Mouse (Mus musculus) CH12.LX (cell line): ENCODE data around the gene Slc38a5. TPM values are rescaled to one million over a fixed set of nuclear protein-coding genes. Genes with fewer than 3 reads are reported as not detected.
A peak's percentile ranks its signal among the peaks of the same experiment; 100 is the strongest.

Experiments
- DNase-seq: peaks from one replicate; pipeline ENCODE4 v3.0.0-alpha.2; 2013; ENCODE audit errors: extremely low read depth
- H3K27ac ChIP-seq: 2 replicates; pipeline ENCODE4 v1.5.1; 2012; ENCODE audit warnings: low read depth, mild to moderate bottlenecking, control low read depth, moderate library complexity; ENCODE audit not compliant: insufficient read depth
- H3K27me3 ChIP-seq: replicated peaks from 2 replicates; pipeline ENCODE3; 2012; ENCODE audit warnings: inconsistent platforms
- H3K36me3 ChIP-seq, 2 experiments: replicated peaks in 1 of 2; 2 replicates each; pipeline versions ENCODE3 to v1.6.1; 2012; ENCODE audit warnings: inconsistent platforms in 1 of 2, low read length in 1 of 2, mild to moderate bottlenecking in 1 of 2, mixed read lengths in 1 of 2, moderate library complexity in 1 of 2; ENCODE audit not compliant: control insufficient read depth in 1 of 2, insufficient read depth in 1 of 2
- H3K4me1 ChIP-seq, 2 experiments: 2 replicates each; pipeline ENCODE4 v1.6.1; 2012; ENCODE audit warnings: inconsistent platforms in 1 of 2, moderate library complexity in 1 of 2; ENCODE audit not compliant: insufficient read depth in 2 of 2, control insufficient read depth in 1 of 2
- H3K4me2 ChIP-seq: 2 replicates; pipeline ENCODE4 v1.6.1; 2012; ENCODE audit warnings: low read depth, mild to moderate bottlenecking, control low read depth; ENCODE audit not compliant: poor library complexity, insufficient read depth, severe bottlenecking
- H3K4me3 ChIP-seq, 3 experiments: fragments of 150-350 bp in 1 of 3; sonication (generic) in 1 of 3; replicated peaks in 1 of 3; 2 replicates each; pipeline versions ENCODE3 to v1.5.1; 2011 to 2012; ENCODE audit warnings: low read depth in 2 of 3, low read length in 2 of 3, mild to moderate bottlenecking in 2 of 3, moderate library complexity in 2 of 3, control low read depth in 1 of 3, improper control_type of control experiment in 1 of 3, inconsistent platforms in 1 of 3, mixed read lengths in 1 of 3; ENCODE audit not compliant: poor library complexity in 1 of 3
- H3K79me2 ChIP-seq: replicated peaks from 2 replicates; pipeline ENCODE4 v1.6.1; 2012; ENCODE audit warnings: mild to moderate bottlenecking, moderate library complexity; ENCODE audit not compliant: control insufficient read depth, poor library complexity, insufficient read depth, severe bottlenecking; ENCODE audit errors: extremely low read depth
- H3K9ac ChIP-seq: 2 replicates; pipeline ENCODE4 v1.6.1; 2012; ENCODE audit warnings: low read depth, mild to moderate bottlenecking, control low read depth, moderate library complexity; ENCODE audit not compliant: insufficient read depth
- H3K9me3 ChIP-seq: replicated peaks from 2 replicates; pipeline ENCODE3; 2012; ENCODE audit warnings: low read length, inconsistent platforms, mixed read lengths
- BHLHE40 ChIP-seq: IDR thresholded peaks from 2 replicates; pipeline ENCODE4 v1.6.1; 2011; ENCODE audit warnings: mild to moderate bottlenecking, low read depth, low read length, improper control_type of control experiment
- CHD1 ChIP-seq: IDR thresholded peaks from 2 replicates; pipeline ENCODE4 v1.6.1; 2012; ENCODE audit warnings: low read depth, low read length, improper control_type of control experiment, inconsistent platforms
- CHD2 ChIP-seq: IDR thresholded peaks from 2 replicates; pipeline ENCODE4 v1.6.1; 2011; ENCODE audit warnings: low read length, improper control_type of control experiment
- CTCF ChIP-seq, 2 experiments: IDR thresholded peaks in 1 of 2; conservative IDR thresholded peaks in 1 of 2; 2 replicates each; pipeline ENCODE4 v1.5.1; 2011 to 2012; ENCODE audit warnings: low read depth in 2 of 2, low read length in 2 of 2, improper control_type of control experiment in 1 of 2, inconsistent platforms in 1 of 2, mild to moderate bottlenecking in 1 of 2, moderate library complexity in 1 of 2
- E2F4 ChIP-seq: IDR thresholded peaks from 2 replicates; pipeline ENCODE4 v1.6.1; 2011; ENCODE audit warnings: low read depth, low read length, improper control_type of control experiment; ENCODE audit not compliant: insufficient replicate concordance
- ELF1 ChIP-seq: IDR thresholded peaks from 2 replicates; pipeline ENCODE4 v1.6.1; 2014; ENCODE audit warnings: low read depth, mild to moderate bottlenecking, inconsistent platforms, low read length, improper control_type of control experiment
- EP300 ChIP-seq: IDR thresholded peaks from 2 replicates; pipeline ENCODE4 v1.6.1; 2011; ENCODE audit warnings: low read length, improper control_type of control experiment
- ETS1 ChIP-seq: conservative IDR thresholded peaks from 2 replicates; pipeline ENCODE4 v1.6.1; 2012; ENCODE audit warnings: low read depth, mild to moderate bottlenecking, inconsistent platforms, low read length, improper control_type of control experiment, moderate library complexity
- GABPA ChIP-seq: IDR thresholded peaks from 2 replicates; pipeline ENCODE4 v1.6.1; 2012; ENCODE audit warnings: low read depth, low read length, improper control_type of control experiment, inconsistent platforms; ENCODE audit not compliant: insufficient replicate concordance
- HCFC1 ChIP-seq: IDR thresholded peaks from 2 replicates; pipeline ENCODE4 v1.6.1; 2012; ENCODE audit warnings: low read depth, mild to moderate bottlenecking, inconsistent platforms, low read length, improper control_type of control experiment
- IRF4 ChIP-seq: IDR thresholded peaks from 2 replicates; pipeline ENCODE4 v1.6.1; 2014; ENCODE audit warnings: low read depth, mild to moderate bottlenecking, inconsistent platforms, low read length, improper control_type of control experiment
- JUN ChIP-seq: IDR thresholded peaks from 2 replicates; pipeline ENCODE4 v1.6.1; 2011; ENCODE audit warnings: low read depth, mild to moderate bottlenecking, low read length, improper control_type of control experiment, moderate library complexity; ENCODE audit not compliant: insufficient read depth
- JUND ChIP-seq: conservative IDR thresholded peaks from 2 replicates; pipeline ENCODE4 v1.6.1; 2011; ENCODE audit warnings: low read depth, low read length, improper control_type of control experiment
- KAT2A ChIP-seq: IDR thresholded peaks from 2 replicates; pipeline ENCODE4 v1.6.1; 2012; ENCODE audit warnings: low read length, improper control_type of control experiment, inconsistent platforms; ENCODE audit not compliant: insufficient replicate concordance
- MAFK ChIP-seq: IDR thresholded peaks from 2 replicates; pipeline ENCODE4 v1.6.1; 2011; ENCODE audit warnings: low read length, improper control_type of control experiment; ENCODE audit not compliant: insufficient replicate concordance
- MAX ChIP-seq: IDR thresholded peaks from 2 replicates; pipeline ENCODE4 v1.6.1; 2011; ENCODE audit warnings: low read length, improper control_type of control experiment
- MAZ ChIP-seq: IDR thresholded peaks from 2 replicates; pipeline ENCODE4 v1.6.1; 2012; ENCODE audit warnings: low read depth, mild to moderate bottlenecking, inconsistent platforms, low read length, improper control_type of control experiment, moderate library complexity
- MEF2A ChIP-seq: IDR thresholded peaks from 2 replicates; pipeline ENCODE4 v1.6.1; 2014; ENCODE audit warnings: low read depth, mild to moderate bottlenecking, inconsistent platforms, low read length, improper control_type of control experiment, borderline replicate concordance
- MXI1 ChIP-seq: IDR thresholded peaks from 2 replicates; pipeline ENCODE4 v1.6.1; 2011; ENCODE audit warnings: mild to moderate bottlenecking, low read depth, low read length, improper control_type of control experiment
- MYC ChIP-seq: IDR thresholded peaks from 2 replicates; pipeline ENCODE4 v1.6.1; 2011; ENCODE audit warnings: low read depth, mild to moderate bottlenecking, improper control_type of control experiment, low read length
- NELFE ChIP-seq: IDR thresholded peaks from 2 replicates; pipeline ENCODE4 v1.6.1; 2011; ENCODE audit warnings: low read depth, low read length, improper control_type of control experiment
- NRF1 ChIP-seq: IDR thresholded peaks from 2 replicates; pipeline ENCODE4 v1.6.1; 2014; ENCODE audit warnings: low read depth, mild to moderate bottlenecking, inconsistent platforms, low read length, improper control_type of control experiment, moderate library complexity
- PAX5 ChIP-seq: IDR thresholded peaks from 2 replicates; pipeline ENCODE4 v1.6.1; 2012; ENCODE audit warnings: low read length, inconsistent platforms, mixed read lengths
- POLR2A ChIP-seq: IDR thresholded peaks from 2 replicates; pipeline ENCODE4 v1.6.1; 2011; ENCODE audit warnings: low read depth, mild to moderate bottlenecking, improper control_type of control experiment, low read length
- POLR2AphosphoS2 ChIP-seq: IDR thresholded peaks from 2 replicates; pipeline ENCODE4 v1.6.1; 2011; ENCODE audit warnings: low read depth, low read length, improper control_type of control experiment
- RCOR1 ChIP-seq: conservative IDR thresholded peaks from 2 replicates; pipeline ENCODE4 v1.6.1; 2012; ENCODE audit warnings: low read depth, mild to moderate bottlenecking, inconsistent platforms, low read length, improper control_type of control experiment
- SIN3A ChIP-seq: IDR thresholded peaks from 2 replicates; pipeline ENCODE4 v1.6.1; 2012; ENCODE audit warnings: low read length, improper control_type of control experiment, inconsistent platforms
- SMC3 ChIP-seq: IDR thresholded peaks from 2 replicates; pipeline ENCODE4 v1.6.1; 2011; ENCODE audit warnings: low read depth, low read length, improper control_type of control experiment
- TBP ChIP-seq: conservative IDR thresholded peaks from 2 replicates; pipeline ENCODE4 v1.6.1; 2011; ENCODE audit warnings: low read depth, low read length, improper control_type of control experiment
- TCF12 ChIP-seq: IDR thresholded peaks from 2 replicates; pipeline ENCODE4 v1.6.1; 2014; ENCODE audit warnings: low read depth, mild to moderate bottlenecking, inconsistent platforms, low read length, improper control_type of control experiment
- UBTF ChIP-seq: IDR thresholded peaks from 2 replicates; pipeline ENCODE4 v1.6.1; 2012; ENCODE audit warnings: low read depth, mild to moderate bottlenecking, inconsistent platforms, low read length, improper control_type of control experiment, moderate library complexity
- USF1 ChIP-seq: IDR thresholded peaks from 2 replicates; pipeline ENCODE4 v1.6.1; 2014; ENCODE audit warnings: low read depth, mild to moderate bottlenecking, inconsistent platforms, low read length, improper control_type of control experiment
- USF2 ChIP-seq: conservative IDR thresholded peaks from 2 replicates; pipeline ENCODE4 v1.6.1; 2011; ENCODE audit warnings: low read depth, low read length, improper control_type of control experiment
- ZC3H11A ChIP-seq: IDR thresholded peaks from 2 replicates; pipeline ENCODE4 v1.6.1; 2012; ENCODE audit warnings: low read depth, mild to moderate bottlenecking, inconsistent platforms, low read length, improper control_type of control experiment
- ZKSCAN1 ChIP-seq: IDR thresholded peaks from 2 replicates; pipeline ENCODE4 v1.6.1; 2012; ENCODE audit warnings: low read depth, inconsistent platforms, low read length, improper control_type of control experiment, borderline replicate concordance
- ZMIZ1 ChIP-seq: IDR thresholded peaks from 2 replicates; pipeline ENCODE4 v1.6.1; 2012; ENCODE audit warnings: low read depth, mild to moderate bottlenecking, inconsistent platforms, low read length, improper control_type of control experiment
- ZNF384 ChIP-seq: IDR thresholded peaks from 2 replicates; pipeline ENCODE4 v1.6.1; 2012; ENCODE audit warnings: low read depth, low read length, improper control_type of control experiment, inconsistent platforms
- dilution Hi-C: fragments of 300-500 bp; cut with MboI; formaldehyde crosslinking; loops from 2 replicates; pipeline ENCODE4 v1.14.3; 2020; ENCODE audit warnings: low sequenced_read_pairs; ENCODE audit not compliant: extremely low pct_unique_long_range_greater_than_20kb, extremely low pct_ligation_motif_present
- in situ Hi-C: fragments of 300-500 bp; cut with MboI; formaldehyde crosslinking; loops from 3 replicates; pipeline ENCODE4 v1.14.3; 2019; ENCODE audit warnings: low sequenced_read_pairs, low pct_ligation_motif_present, low pct_unique_long_range_greater_than_20kb, mixed read lengths
- polyA plus RNA-seq: library from polyadenylated mRNA; unstranded; fragments of >175 nt; gene quantifications from 2 replicates; pipeline ENCODE4 v1.2.1, GENCODE M21; 2012; ENCODE audit warnings: low read depth; ENCODE audit not compliant: insufficient read length
- total RNA-seq, 2 experiments: library from RNA; depleted of rRNA; stranded (reverse); fragments of 300-350 nt in 1 of 2; fragments of >200 nt in 1 of 2; gene quantifications; 2 replicates each; pipeline ENCODE4 v1.2.3; 2012 to 2014

The Slc38a5 gene
- total and polyA plus RNA-seq, 3 experiments: not detected

GRCm38 (mm10) chrX:8252334-8253285 is 18.3 kb upstream of the Slc38a5 start, which contains the start of gene Ftsj1:
Ftsj1 (minus strand) TSS chrX:8252406.
- dilution Hi-C loops: no loop called here
- in situ Hi-C loops: no loop called here
- Histone ChIP-seq H3K27me3 (no peaks in the 10 kb centered on the region), H3K9me3 (no peaks in the 10 kb centered on the region), H3K79me2 (0 out of 2 replicates have a peak, but pooled peaks cover 12% of the 10 kb centered on the region), H3K4me1 (peaks cover 0 to 7% of the 10 kb centered on the region in 2 experiments; a peak in 2 of 4 replicates), H3K4me3 (peak within 1 kb of the TSS; percentile 72 to 90 (median 87)), H3K27ac (peak within 1 kb of the TSS; percentile 51; the same call in 1 of the 2 replicates), H3K9ac (peak within 1 kb of the TSS; percentile 80), H3K36me3 (peaks cover 2 to 18% of the 10 kb centered on the region in 2 experiments), H3K4me2 (peak within 1 kb of the TSS; percentile 84)
- peak; percentile 89 for DNase-seq
- TF ChIP-seq ZC3H11A (no peak), USF2 (no peak), ZMIZ1 (peak; percentile 57; the same call in 1 of the 2 replicates), TBP (peak; percentile 35; the same call in 1 of the 2 replicates), GABPA (peak; percentile 53; the same call in 1 of the 2 replicates), ZNF384 (no peak), NRF1 (no peak), SIN3A (no peak), NELFE (peak; percentile 66), TCF12 (peak; percentile 36; the same call in 1 of the 2 replicates), MAZ (no peak), KAT2A (peak; percentile 78; the same call in 1 of the 2 replicates), MEF2A (0 out of 2 replicates have a peak, but pooled peaks have one; percentile 36), CHD1 (no peak), JUN (no peak), CTCF (conservative IDR thresholded peaks at IDR 0.05 in 1 of 2, IDR thresholded peaks at IDR 0.05 in 1 of 2; ENCODE audit: low read depth in 2 of 2, low read length in 2 of 2) (no peak), POLR2AphosphoS2 (no peak), MAFK (no peak), E2F4 (0 out of 2 replicates have a peak, but pooled peaks have one; percentile 38), HCFC1 (peak; percentile 90), MYC (peak; percentile 66; the same call in 1 of the 2 replicates), PAX5 (no peak), POLR2A (peak; percentile 62), IRF4 (peak; percentile 18), RCOR1 (no peak), MXI1 (peak; percentile 63), JUND (no peak), UBTF (no peak), EP300 (no peak), CHD2 (no peak), MAX (peak; percentile 69; the same call in 1 of the 2 replicates), BHLHE40 (no peak), ELF1 (peak; percentile 35; the same call in 1 of the 2 replicates), USF1 (no peak), ETS1 (0 out of 2 replicates have a peak, but pooled peaks have one; percentile 11), ZKSCAN1 (no peak), SMC3 (no peak)
